Mouse (Mus musculus) embryonic facial prominence, embryonic 13.5 days (tissue): Measurements from ENCODE around the gene Olfr601. TPM values are rescaled to one million over a fixed set of nuclear protein-coding genes. Genes with fewer than 3 reads are reported as not detected.
"Not testable (repeated sequence)": the region's sequence is repeated elsewhere in the genome, so short reads cannot be mapped to it uniquely, and the experiment has no call there.

ENCODE experiments used
- ATAC-seq: fragments of 200-750 bp; cut with Nextera tagmentation; 2 replicates; pipeline ENCODE4 v1.8.0; 2017; ENCODE audit warnings: low read depth; ENCODE audit not compliant: insufficient number of reproducible peaks, insufficient read depth, low FRiP score, low TSS enrichment
- H3K27ac ChIP-seq: fragments of 300-500 bp; sonication (generic); 2 replicates; pipeline ENCODE4 v1.5.1; 2015; ENCODE audit warnings: moderate library complexity, mild to moderate bottlenecking, inconsistent platforms
- H3K27me3 ChIP-seq: fragments of 300-500 bp; sonication (generic); 2 replicates; pipeline ENCODE4 v1.6.1; 2015; ENCODE audit warnings: mild to moderate bottlenecking, inconsistent platforms
- H3K36me3 ChIP-seq: fragments of 300-500 bp; sonication (generic); 2 replicates; pipeline ENCODE4 v1.6.1; 2015; ENCODE audit warnings: mild to moderate bottlenecking, inconsistent platforms
- H3K4me1 ChIP-seq: fragments of 300-500 bp; sonication (generic); 2 replicates; pipeline ENCODE4 v1.6.1; 2015; ENCODE audit warnings: inconsistent platforms
- H3K4me2 ChIP-seq: fragments of 300-500 bp; sonication (generic); 2 replicates; pipeline ENCODE4 v1.6.1; 2015; ENCODE audit warnings: moderate library complexity, mild to moderate bottlenecking, inconsistent platforms
- H3K4me3 ChIP-seq: fragments of 300-500 bp; sonication (generic); 2 replicates; pipeline ENCODE4 v1.5.1; 2015; ENCODE audit warnings: mild to moderate bottlenecking, inconsistent platforms
- H3K9ac ChIP-seq: fragments of 300-500 bp; sonication (generic); 2 replicates; pipeline ENCODE4 v1.6.1; 2015; ENCODE audit warnings: mild to moderate bottlenecking, inconsistent platforms
- H3K9me3 ChIP-seq: fragments of 300-500 bp; sonication (generic); 2 replicates; pipeline ENCODE4 v1.6.1; 2016; ENCODE audit warnings: inconsistent platforms
- WGBS: fragments of 180-500 bp; shearing (Covaris S2); methylation state at CpG from one replicate; pipeline ENCODE4 v1.1.7; 2015; ENCODE audit warnings: mixed read lengths; 5-methylcytosine and 5-hydroxymethylcytosine counted together
- polyA plus RNA-seq: library from polyadenylated mRNA; unstranded; fragments of >200 nt; fragmentation: Nextera tagmentation; extraction: Ambion mirVana; gene quantifications from 2 replicates; pipeline ENCODE4 v1.2.1, GENCODE M21; 2015

The Olfr601 gene
- not detected in 2 replicates for polyA plus RNA-seq

DNA sequence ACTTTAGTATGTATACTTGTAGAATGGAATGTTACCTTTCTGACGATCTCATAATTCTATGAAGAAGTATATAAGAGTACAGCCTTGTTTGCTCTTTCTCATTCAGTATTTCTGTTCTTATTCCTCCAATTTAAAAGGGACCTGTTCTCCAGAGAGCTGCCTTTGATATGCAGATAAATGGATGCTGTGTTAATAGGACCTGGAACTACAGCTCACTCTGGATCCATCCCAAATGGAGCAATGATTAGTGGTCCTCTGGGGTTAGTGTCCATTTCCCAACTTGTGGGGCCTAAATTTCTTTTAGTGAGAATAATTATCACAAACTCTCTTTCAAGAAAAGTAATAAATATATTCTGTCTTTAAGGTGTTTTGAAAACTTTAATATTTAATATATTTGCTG is at the start of gene Olfr601:
Gene Olfr601, minus strand, starts transcription at position 101 of the 400 bp plus-strand sequence.
- no peak within 1 kb of the TSS for H3K9ac ChIP-seq
- H3K4me2 ChIP-seq: no peak within 1 kb of the TSS
- H3K27ac ChIP-seq: no peak within 1 kb of the TSS
- WGBS: 89% methylated on average over 1 of the region's 1 CpGs
- H3K4me3 ChIP-seq: no peak within 1 kb of the TSS
- no peaks in the 10 kb centered on the region for H3K9me3 ChIP-seq
- H3K27me3 ChIP-seq: no peaks in the 10 kb centered on the region
- H3K36me3 ChIP-seq: no peaks in the 10 kb centered on the region
- no peak for ATAC-seq
- no peaks in the 10 kb centered on the region for H3K4me1 ChIP-seq

DNA sequence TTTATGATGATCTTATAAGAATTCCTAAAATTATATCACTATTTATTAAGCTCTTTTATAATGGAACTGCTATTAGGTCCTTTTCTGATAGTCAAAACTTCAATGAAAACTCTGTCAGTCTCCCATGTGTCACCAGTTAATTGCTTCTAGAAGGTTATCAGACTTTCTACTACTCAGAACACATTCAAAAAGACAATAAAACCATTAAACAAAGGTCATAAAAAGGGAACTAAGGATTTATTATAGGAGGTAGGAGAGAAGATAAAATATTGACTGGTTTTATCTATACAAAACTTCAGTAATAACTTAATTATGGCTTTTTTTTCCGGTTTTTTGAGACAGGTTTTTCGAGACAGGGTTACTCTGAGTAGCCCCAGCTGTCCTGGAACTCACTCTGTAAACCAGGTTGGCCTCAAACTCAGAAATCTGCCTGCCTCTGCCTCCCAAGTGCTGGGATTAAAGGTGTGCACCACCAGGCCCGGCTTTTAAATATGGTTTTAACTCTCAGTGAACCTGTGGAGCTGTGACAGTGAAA is 44.1 kb upstream of the Olfr601 start:
- H3K27me3 ChIP-seq, H3K9ac ChIP-seq, H3K4me2 ChIP-seq, H3K27ac ChIP-seq, H3K4me1 ChIP-seq, ATAC-seq, H3K36me3 ChIP-seq, H3K9me3 ChIP-seq, H3K4me3 ChIP-seq: not testable (repeated sequence)
- 68% methylated on average over 3 of the region's 3 CpGs for WGBS

DNA sequence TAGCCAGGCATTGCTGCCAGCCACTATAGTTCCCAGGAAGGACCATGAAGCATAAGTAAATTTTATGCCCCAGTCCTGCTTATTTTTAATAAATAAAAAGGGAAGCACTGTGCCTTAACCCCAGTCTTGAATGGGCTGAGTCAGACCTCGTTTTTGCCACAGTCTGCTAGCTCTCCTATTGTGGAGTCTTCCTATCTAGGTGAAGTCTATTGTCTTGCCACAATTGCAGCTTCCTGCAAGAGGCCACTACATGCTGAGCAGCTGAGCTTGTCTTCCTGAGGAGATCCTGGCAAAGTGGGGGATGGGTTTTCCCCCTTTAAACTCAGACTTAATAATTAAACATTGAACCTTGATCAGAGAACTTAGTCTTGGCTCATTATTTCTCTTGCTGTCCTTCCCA is 36.5 kb upstream of the Olfr601 start:
- Histone ChIP-seq H3K4me1 (no peaks in the 10 kb centered on the region), H3K27me3 (no peaks in the 10 kb centered on the region), H3K9ac (no peak overlapping the region), H3K4me3 (no peak overlapping the region), H3K4me2 (no peak overlapping the region), H3K27ac (no peak overlapping the region), H3K36me3 (no peaks in the 10 kb centered on the region), H3K9me3 (no peaks in the 10 kb centered on the region)
- 3% methylated on average over 1 of the region's 1 CpGs for WGBS
- ATAC-seq: no peak

DNA sequence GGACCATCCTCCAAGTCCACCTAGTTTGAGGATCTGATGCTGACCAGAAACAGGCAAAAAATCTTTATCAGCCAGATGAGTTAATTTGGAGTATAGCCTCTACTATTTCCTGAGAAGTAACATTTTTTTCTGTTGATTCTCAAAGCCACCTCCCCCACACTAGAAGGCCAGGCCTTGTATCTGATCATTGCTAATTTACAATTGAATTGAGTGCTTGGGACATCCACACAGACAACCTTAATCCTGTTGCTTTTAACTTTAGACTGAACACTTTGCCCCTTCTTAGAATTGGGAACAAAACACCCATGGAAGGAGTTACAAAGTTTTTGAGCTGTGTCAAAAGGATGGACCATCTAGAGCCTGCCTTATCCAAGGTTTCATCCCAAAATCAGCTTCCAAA is 35.3 kb upstream of the Olfr601 start:
- no peak overlapping the region for H3K4me2 ChIP-seq
- H3K9me3 ChIP-seq: no peaks in the 10 kb centered on the region
- no peak overlapping the region for H3K4me3 ChIP-seq
- no peaks in the 10 kb centered on the region for H3K36me3 ChIP-seq
- no peak overlapping the region for H3K27ac ChIP-seq
- no peak for ATAC-seq
- no peaks in the 10 kb centered on the region for H3K4me1 ChIP-seq
- no peaks in the 10 kb centered on the region for H3K27me3 ChIP-seq
- H3K9ac ChIP-seq: no peak overlapping the region

DNA sequence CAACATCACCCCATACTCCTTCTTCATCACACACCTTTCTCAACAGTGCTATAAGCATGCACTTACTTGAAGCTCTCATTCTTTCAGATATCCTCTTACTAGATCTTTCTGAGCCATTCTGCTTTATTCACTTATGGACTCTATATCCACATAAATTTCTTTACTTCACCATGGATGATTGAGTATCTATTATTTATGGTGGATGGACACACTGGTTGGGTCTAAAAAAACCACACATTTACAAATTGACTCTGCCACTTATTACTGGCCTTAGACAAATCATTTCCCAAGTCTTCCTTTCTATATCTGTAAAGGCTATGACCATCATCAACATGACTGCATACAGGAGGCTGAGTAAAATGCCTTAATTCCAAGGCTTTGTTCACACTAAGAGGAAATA is 23.6 kb upstream of the Olfr601 start, which contains the start of gene Olfr603:
Gene Olfr603, minus strand, starts transcription at position 101 of the 400 bp plus-strand sequence.
- H3K4me3 ChIP-seq: no peak within 1 kb of the TSS
- H3K9ac ChIP-seq: no peak within 1 kb of the TSS
- H3K4me2 ChIP-seq: no peak within 1 kb of the TSS
- H3K27ac ChIP-seq: no peak within 1 kb of the TSS
- H3K27me3 ChIP-seq: no peaks in the 10 kb centered on the region
- no peak for ATAC-seq
- no peaks in the 10 kb centered on the region for H3K9me3 ChIP-seq
- no peaks in the 10 kb centered on the region for H3K36me3 ChIP-seq
- H3K4me1 ChIP-seq: no peaks in the 10 kb centered on the region

DNA sequence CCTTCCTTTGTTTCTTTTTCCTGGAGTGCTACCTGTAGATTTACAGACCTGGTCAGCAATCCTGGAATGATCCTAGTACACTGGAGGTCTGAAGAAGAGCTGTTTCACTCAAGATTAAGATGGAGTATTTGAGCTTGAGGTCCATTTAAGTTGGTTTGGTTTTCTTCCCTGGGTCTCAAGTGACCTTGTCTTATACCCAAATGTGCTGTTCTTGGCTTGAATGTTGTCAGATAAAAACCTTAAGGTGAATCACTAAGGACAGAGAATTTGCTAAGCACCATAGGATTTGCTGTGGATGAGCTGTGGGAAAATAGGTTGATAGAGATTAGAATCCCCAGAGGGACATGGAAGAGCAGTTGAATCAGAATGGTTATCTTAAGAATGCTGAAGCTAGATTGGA is 12.9 kb downstream of the Olfr601 start, which contains the start of gene Olfr600:
Gene Olfr600, minus strand, starts transcription at position 101 of the 400 bp plus-strand sequence.
- ATAC-seq: no peak
- Histone ChIP-seq H3K4me2 (no peak within 1 kb of the TSS), H3K36me3 (no peaks in the 10 kb centered on the region), H3K27me3 (no peaks in the 10 kb centered on the region), H3K9me3 (no peaks in the 10 kb centered on the region), H3K27ac (no peak within 1 kb of the TSS), H3K9ac (no peak within 1 kb of the TSS), H3K4me1 (no peaks in the 10 kb centered on the region), H3K4me3 (no peak within 1 kb of the TSS)

DNA sequence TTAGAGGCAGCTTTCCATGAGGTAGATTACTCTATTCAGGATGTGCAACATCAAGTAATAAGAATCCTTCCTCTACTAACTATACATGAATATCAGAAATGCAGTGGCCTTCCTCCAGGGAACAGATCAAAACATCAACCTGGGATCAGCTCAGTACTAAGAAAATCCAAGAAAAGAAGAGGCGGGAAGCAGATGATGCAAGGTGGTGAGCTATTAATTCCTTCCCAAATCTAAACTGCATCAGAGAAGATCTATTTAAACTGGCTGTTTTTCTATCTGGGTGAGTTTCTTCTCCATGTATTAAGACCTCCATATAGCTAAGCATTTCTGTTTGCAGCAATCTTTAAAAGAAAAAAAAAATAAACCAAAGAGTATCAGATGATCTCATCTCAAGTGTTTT is 26.8 kb downstream of the Olfr601 start, which contains the start of gene Olfr599:
Gene Olfr599, plus strand, starts transcription at position 301 of the 400 bp plus-strand sequence.
- no peak for ATAC-seq
- H3K4me2 ChIP-seq: no peak within 1 kb of the TSS

DNA sequence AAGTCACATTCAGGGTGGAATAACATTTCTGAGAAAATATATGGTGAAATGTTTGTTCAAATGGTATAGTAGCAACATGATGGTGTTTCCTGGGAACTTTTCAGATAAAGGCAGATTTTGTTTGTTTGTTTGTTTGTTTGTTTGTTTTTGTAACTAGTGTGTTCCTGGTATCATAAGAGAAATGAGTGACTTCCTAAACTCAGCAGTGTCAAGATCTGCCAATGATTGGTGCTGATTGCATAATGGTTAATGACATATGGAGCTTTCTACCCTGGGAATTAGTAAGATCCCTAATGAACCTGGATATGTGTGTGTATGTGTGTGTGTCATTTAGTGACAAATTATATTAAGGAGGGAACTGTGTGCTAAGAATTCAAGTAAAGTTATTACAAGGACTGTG is 39.2 kb downstream of the Olfr601 start, which contains the start of gene Olfr598:
Gene Olfr598, plus strand, starts transcription at position 301 of the 400 bp plus-strand sequence.
- no peak for ATAC-seq
- Histone ChIP-seq H3K27me3 (no peaks in the 10 kb centered on the region), H3K9ac (no peak within 1 kb of the TSS)

More for the DNA sequence above, 26.8 kb downstream of the Olfr601 start, which contains the start of gene Olfr599:
- Histone ChIP-seq H3K27me3 (no peaks in the 10 kb centered on the region), H3K4me3 (no peak within 1 kb of the TSS), H3K9me3 (no peaks in the 10 kb centered on the region), H3K27ac (no peak within 1 kb of the TSS), H3K36me3 (no peaks in the 10 kb centered on the region), H3K9ac (no peak within 1 kb of the TSS), H3K4me1 (no peaks in the 10 kb centered on the region)
- WGBS: 79% methylated on average over 1 of the region's 1 CpGs

DNA sequence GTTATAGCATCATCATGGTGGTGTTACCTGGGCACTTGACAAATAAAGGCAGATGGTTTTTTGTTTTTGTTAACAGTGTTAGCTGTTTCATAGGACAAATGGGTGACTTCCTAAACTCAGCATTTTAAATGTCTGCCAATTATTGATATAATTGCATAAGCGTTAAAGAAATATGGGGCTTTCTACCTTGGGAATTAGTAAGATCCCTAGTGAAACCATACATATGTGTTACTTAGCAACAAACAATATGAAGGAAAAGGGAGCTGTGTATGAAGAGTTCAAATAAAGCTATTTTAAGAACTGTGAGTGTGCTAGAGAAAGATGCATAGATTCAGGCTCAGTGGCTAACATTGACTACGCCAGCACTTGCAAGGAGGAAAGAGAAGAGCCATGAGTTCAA is 46.4 kb downstream of the Olfr601 start, which contains the start of gene Olfr597:
Gene Olfr597, plus strand, starts transcription at position 301 of the 400 bp plus-strand sequence.
- H3K27me3 ChIP-seq, H3K4me3 ChIP-seq, H3K4me2 ChIP-seq, H3K9me3 ChIP-seq, H3K36me3 ChIP-seq, H3K4me1 ChIP-seq, H3K27ac ChIP-seq, ATAC-seq, H3K9ac ChIP-seq: not testable (repeated sequence)
- WGBS: 82% methylated on average over 2 of the region's 2 CpGs

More for the DNA sequence above, 39.2 kb downstream of the Olfr601 start, which contains the start of gene Olfr598:
- no peak within 1 kb of the TSS for H3K27ac ChIP-seq
- H3K4me2 ChIP-seq: no peak within 1 kb of the TSS
- no peaks in the 10 kb centered on the region for H3K4me1 ChIP-seq
- no peaks in the 10 kb centered on the region for H3K36me3 ChIP-seq
- no peak within 1 kb of the TSS for H3K4me3 ChIP-seq
- no peaks in the 10 kb centered on the region for H3K9me3 ChIP-seq

Other genes starting within 250 kb of the Olfr601 start
- not detected in 2 replicates for gene Olfr586, start 237.0 kb downstream of the Olfr601 start, polyA plus RNA-seq
- gene Olfr588-ps1, start 221.8 kb downstream of the Olfr601 start, polyA plus RNA-seq: not detected in 2 replicates
- gene Olfr589, start 206.3 kb downstream of the Olfr601 start, polyA plus RNA-seq: not detected in 2 replicates
- gene Olfr591, start 184.3 kb downstream of the Olfr601 start, polyA plus RNA-seq: not detected in 2 replicates
- gene Olfr592, start 177.9 kb downstream of the Olfr601 start, polyA plus RNA-seq: not detected in 2 replicates
- gene Olfr593, start 150.8 kb downstream of the Olfr601 start, polyA plus RNA-seq: not detected in 2 replicates
- gene Olfr594, start 145.7 kb downstream of the Olfr601 start, polyA plus RNA-seq: 0.20 TPM in 1 of 2 replicates, not detected in the other
- not detected in 2 replicates for gene Usp17ld, start 110.2 kb downstream of the Olfr601 start, polyA plus RNA-seq
- not detected in 2 replicates for gene Olfr596, start 57.0 kb downstream of the Olfr601 start, polyA plus RNA-seq
- not detected in 2 replicates for gene Olfr597, start 46.3 kb downstream of the Olfr601 start, polyA plus RNA-seq
- gene Olfr598, start 39.1 kb downstream of the Olfr601 start, polyA plus RNA-seq: not detected in 2 replicates
- gene Olfr599, start 26.7 kb downstream of the Olfr601 start, polyA plus RNA-seq: not detected in 2 replicates
- not detected in 2 replicates for gene Olfr600, start 13.0 kb downstream of the Olfr601 start, polyA plus RNA-seq
- gene Olfr603, start 23.5 kb upstream of the Olfr601 start, polyA plus RNA-seq: not detected in 2 replicates
- gene Usp17lc, start 52.4 kb upstream of the Olfr601 start, polyA plus RNA-seq: not detected in 2 replicates
- not detected in 2 replicates for gene Olfr605, start 82.8 kb upstream of the Olfr601 start, polyA plus RNA-seq
- not detected in 2 replicates for gene Olfr606, start 86.4 kb upstream of the Olfr601 start, polyA plus RNA-seq
- gene Olfr607, start 101.5 kb upstream of the Olfr601 start, polyA plus RNA-seq: not detected in 2 replicates
- not detected in 2 replicates for gene Olfr608, start 107.2 kb upstream of the Olfr601 start, polyA plus RNA-seq
- gene Olfr609, start 135.4 kb upstream of the Olfr601 start, polyA plus RNA-seq: not detected in 2 replicates
- gene Olfr610, start 149.5 kb upstream of the Olfr601 start, polyA plus RNA-seq: not detected in 2 replicates
- not detected in 2 replicates for gene Olfr611, start 158.2 kb upstream of the Olfr601 start, polyA plus RNA-seq
- gene Olfr612, start 180.1 kb upstream of the Olfr601 start, polyA plus RNA-seq: not detected in 2 replicates
- gene Olfr613, start 185.4 kb upstream of the Olfr601 start, polyA plus RNA-seq: not detected in 2 replicates
- gene Olfr615, start 193.4 kb upstream of the Olfr601 start, polyA plus RNA-seq: not detected in 2 replicates
- not detected in 2 replicates for gene Olfr616, start 206.5 kb upstream of the Olfr601 start, polyA plus RNA-seq
- not detected in 2 replicates for gene Olfr617, start 210.4 kb upstream of the Olfr601 start, polyA plus RNA-seq
- not detected in 2 replicates for gene Olfr618, start 227.4 kb upstream of the Olfr601 start, polyA plus RNA-seq
- not detected in 2 replicates for gene Olfr619, start 237.9 kb upstream of the Olfr601 start, polyA plus RNA-seq
- not detected in 2 replicates for gene Olfr620, start 249.9 kb upstream of the Olfr601 start, polyA plus RNA-seq